Mouse (Mus musculus) MEL (cell line): ENCODE measurements at regions not wholly inside any gene's neighbourhood (a gene's known extent, or its start where the extent isn't known, plus 50 kb on each side); places are given as distances from the start of the nearest gene placed in this dataset.

Source experiments
- BHLHE40 ChIP-seq: IDR thresholded peaks from 2 replicates; pipeline ENCODE4 v1.6.1; 2012; ENCODE audit warnings: low read depth, mild to moderate bottlenecking, inconsistent platforms, low read length, improper control_type of control experiment, borderline replicate concordance
- CHD1 ChIP-seq: IDR thresholded peaks from 2 replicates; pipeline ENCODE4 v1.6.1; 2012; ENCODE audit warnings: low read depth, mild to moderate bottlenecking, inconsistent platforms, low read length, improper control_type of control experiment
- CTCF ChIP-seq, 3 experiments: IDR thresholded peaks in 2 of 3; conservative IDR thresholded peaks in 1 of 3; 2 replicates each; pipeline ENCODE4 v1.5.1; 2011 to 2012; ENCODE audit warnings: low read length in 3 of 3, low read depth in 2 of 3, mild to moderate bottlenecking in 2 of 3, improper control_type of control experiment in 1 of 3, inconsistent platforms in 1 of 3, mixed read lengths in 1 of 3, moderate library complexity in 1 of 3; ENCODE audit not compliant: control insufficient read depth in 1 of 3, insufficient read depth in 1 of 3, poor library complexity in 1 of 3, severe bottlenecking in 1 of 3
- EP300 ChIP-seq, 2 experiments: IDR thresholded peaks; 2 replicates each; pipeline ENCODE4 v1.6.1; 2011; ENCODE audit warnings: improper control_type of control experiment in 2 of 2, low read length in 2 of 2, low read depth in 1 of 2, mild to moderate bottlenecking in 1 of 2
- MAFK ChIP-seq: IDR thresholded peaks from 2 replicates; pipeline ENCODE4 v1.6.1; 2011; ENCODE audit warnings: low read depth, mild to moderate bottlenecking, low read length, improper control_type of control experiment, borderline replicate concordance
- NELFE ChIP-seq: IDR thresholded peaks from 2 replicates; pipeline ENCODE4 v1.6.1; 2011; ENCODE audit warnings: low read depth, low read length, improper control_type of control experiment
- NRF1 ChIP-seq: IDR thresholded peaks from 2 replicates; pipeline ENCODE4 v1.6.1; 2014; ENCODE audit warnings: low read depth, mild to moderate bottlenecking, inconsistent platforms, low read length, improper control_type of control experiment, moderate library complexity; ENCODE audit not compliant: poor library complexity, insufficient read depth, severe bottlenecking
- USF1 ChIP-seq: IDR thresholded peaks from 2 replicates; pipeline ENCODE4 v1.6.1; 2014; ENCODE audit warnings: low read depth, mild to moderate bottlenecking, inconsistent platforms, low read length, improper control_type of control experiment, moderate library complexity
- USF2 ChIP-seq, 2 experiments: IDR thresholded peaks; 2 replicates each; pipeline ENCODE4 v1.6.1; 2011 to 2012; ENCODE audit warnings: improper control_type of control experiment in 2 of 2, low read length in 2 of 2, borderline replicate concordance in 1 of 2, inconsistent platforms in 1 of 2, low read depth in 1 of 2, mild to moderate bottlenecking in 1 of 2; ENCODE audit not compliant: insufficient read depth in 1 of 2
- ZMIZ1 ChIP-seq: IDR thresholded peaks from 2 replicates; pipeline ENCODE4 v1.6.1; 2012; ENCODE audit warnings: low read depth, mild to moderate bottlenecking, inconsistent platforms, low read length, improper control_type of control experiment, moderate library complexity
- ZNF384 ChIP-seq: IDR thresholded peaks from 2 replicates; pipeline ENCODE4 v1.6.1; 2012; ENCODE audit warnings: low read depth, mild to moderate bottlenecking, inconsistent platforms, low read length, improper control_type of control experiment

- TF ChIP-seq EP300 (IDR thresholded peaks at IDR 0.05; ENCODE audit: low read depth in 1 of 2, low read length in 2 of 2) (no peak), USF1 (no peak), CTCF (IDR thresholded peaks at IDR 0.05 in 2 of 3, conservative IDR thresholded peaks at IDR 0.05 in 1 of 3; ENCODE audit: control insufficient read depth in 1 of 3, insufficient read depth in 1 of 3, low read depth in 2 of 3, low read length in 3 of 3, poor library complexity in 1 of 3, severe bottlenecking in 1 of 3) (peak; percentile 30 to 57 (median 55)), NRF1 (no peak), CHD1 (no peak), NELFE (no peak), ZNF384 (no peak), ZMIZ1 (no peak), MAFK (no peak), BHLHE40 (no peak), USF2 (IDR thresholded peaks at IDR 0.05; ENCODE audit: borderline replicate concordance in 1 of 2, insufficient read depth in 1 of 2, low read depth in 1 of 2, low read length in 2 of 2) (no peak)
Measured at GRCm38 (mm10) chr3:131975940-131976628, 109.0 kb upstream of the Dkk2 start.
